Mouse (Mus musculus): Measurements from ENCODE around the gene Vopp1.

- TF ChIP-seq CTCF (IDR thresholded peaks at IDR 0.05; ENCODE audit: borderline replicate concordance, control insufficient read depth, extremely low read depth, insufficient read depth, low read length, poor library complexity) (no peak), POLR2A (IDR thresholded peaks at IDR 0.05; ENCODE audit: control insufficient read depth, extremely low read depth, insufficient read depth, low read length, poor library complexity) (no peak)
Observed at GRCm38 (mm10) chr6:57823461-57823860, 1.5 kb downstream of the Vopp1 start.

Data from thymus, adult 2 months (tissue).